Mouse (Mus musculus) retina, embryonic 14.5 days (tissue): ENCODE measurements around the gene Eomes.
A peak's percentile ranks its signal among the peaks of the same experiment; 100 is the strongest.

Experiments
- DNase-seq: peaks from one replicate; pipeline ENCODE4 v3.0.0-alpha.2; 2015; ENCODE audit warnings: low spot score

Eomes gene

GRCm38 (mm10) chr9:118488138-118488895, 10.3 kb downstream of the Eomes start:
- peak; percentile 85 for DNase-seq

DNA sequence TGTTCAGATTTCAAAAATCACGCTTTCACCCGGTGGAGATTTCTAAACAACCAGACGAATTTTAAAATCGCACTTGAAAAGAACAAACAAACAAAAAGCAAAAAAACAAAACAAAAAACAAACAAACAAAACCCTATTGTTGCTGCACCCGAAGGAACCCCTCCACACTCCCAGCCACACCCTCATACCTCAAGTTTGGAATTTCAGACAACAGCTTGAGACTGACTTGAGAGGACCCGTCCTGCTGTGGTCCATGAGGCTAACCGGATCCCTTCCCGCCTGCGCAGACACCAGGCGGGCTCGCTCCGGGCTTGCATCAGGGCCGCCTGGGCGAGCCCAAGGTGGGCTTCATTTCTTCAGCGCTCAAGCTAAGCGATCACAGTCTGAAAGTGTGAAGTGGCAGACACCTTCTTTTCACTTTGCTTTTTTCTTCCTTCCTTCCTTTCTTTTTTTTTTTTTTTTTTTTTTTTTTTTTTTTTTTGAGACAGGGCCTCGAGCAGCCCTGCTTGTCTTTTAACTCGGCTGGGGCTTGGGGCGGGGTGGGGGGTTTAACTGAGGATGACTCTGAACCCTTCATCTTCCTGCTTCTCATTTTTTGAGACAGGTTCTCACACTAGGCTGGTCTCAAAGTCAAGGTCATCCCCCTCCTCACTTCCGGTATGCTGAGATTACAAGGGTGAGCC, 11.0 kb downstream of the Eomes start:
- no peak for DNase-seq

- peak; percentile 87 for DNase-seq
Measured at GRCm38 (mm10) chr9:118489579-118490019, 11.6 kb downstream of the Eomes start.

DNA sequence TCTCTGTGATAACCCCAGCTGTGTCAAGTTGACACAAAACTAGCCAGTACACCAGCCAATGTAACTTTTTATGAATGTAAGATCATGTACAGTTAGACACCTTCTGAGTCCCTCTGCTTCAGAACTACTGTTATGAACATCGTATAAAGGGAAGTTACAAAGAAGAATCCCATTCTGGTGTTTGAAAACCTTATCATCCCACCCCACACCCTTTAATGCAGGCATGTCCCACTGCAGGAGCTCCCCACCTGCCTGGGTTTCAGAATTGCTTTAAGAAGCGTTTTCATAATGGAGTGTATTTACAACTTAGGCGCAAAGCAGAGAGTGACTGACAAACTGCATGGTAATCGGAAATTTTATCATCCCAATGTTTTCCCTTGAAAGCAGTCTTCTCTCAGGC, 13.2 kb downstream of the Eomes start:
- DNase-seq, result no peak

GRCm38 (mm10) chr9:118492932-118493698, 15.1 kb downstream of the Eomes start:
- no peak for DNase-seq

DNA sequence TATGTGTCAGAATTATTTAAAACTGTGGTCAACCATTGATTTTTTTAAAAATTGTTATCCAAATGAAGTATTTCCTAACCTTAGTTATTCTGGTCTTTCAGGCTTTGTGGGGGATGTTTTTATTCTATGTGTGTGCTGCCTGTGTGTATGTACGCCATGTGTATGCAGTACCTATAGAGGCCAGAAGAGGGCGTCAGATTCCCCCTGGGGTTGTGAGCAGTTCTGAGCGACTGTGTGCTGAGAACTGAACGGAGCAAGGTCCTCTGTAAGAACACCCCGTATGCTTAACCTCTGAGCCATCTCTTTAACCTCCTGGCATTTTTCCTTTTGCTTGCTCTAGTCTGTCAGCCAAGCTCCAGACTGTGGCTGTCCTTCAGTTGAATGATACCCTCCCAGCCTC, 16.1 kb downstream of the Eomes start:
- DNase-seq, result no peak

- no peak for DNase-seq
Measured at GRCm38 (mm10) chr9:118495933-118496332, 17.9 kb downstream of the Eomes start.

DNA sequence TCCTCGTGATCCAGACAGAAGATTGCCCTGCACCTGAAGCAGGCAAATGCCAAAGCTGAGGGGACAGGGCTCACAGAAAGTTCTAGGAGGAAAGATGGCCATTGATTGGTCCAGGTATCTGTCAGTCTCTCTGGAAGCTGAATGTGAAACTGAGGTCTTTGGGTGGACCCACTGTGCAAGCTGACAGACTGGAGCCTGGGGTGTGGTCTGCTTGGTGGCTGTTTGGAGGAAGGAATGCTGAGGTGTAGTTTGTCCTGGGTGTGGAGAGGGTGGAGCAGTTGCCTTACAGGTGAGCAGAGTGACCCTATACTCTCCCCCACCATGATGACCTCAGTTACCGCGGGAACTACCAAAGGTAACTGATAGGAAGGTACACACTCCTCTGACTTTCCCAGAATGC, 18.9 kb downstream of the Eomes start:
- DNase-seq, result no peak

GRCm38 (mm10) chr9:118498061-118498460, 20.0 kb downstream of the Eomes start:
- DNase-seq, result no peak

GRCm38 (mm10) chr9:118500963-118501362, 23.0 kb downstream of the Eomes start:
- DNase-seq, result no peak

- no peak for DNase-seq
Measured at GRCm38 (mm10) chr9:118504656-118505055, 26.6 kb downstream of the Eomes start.

GRCm38 (mm10) chr9:118506020-118506403, 28.0 kb downstream of the Eomes start, which contains the start of gene Golga4:
Gene Golga4 (plus strand): TSS chr9:118506267.
- DNase-seq, result peak; percentile 89

DNA sequence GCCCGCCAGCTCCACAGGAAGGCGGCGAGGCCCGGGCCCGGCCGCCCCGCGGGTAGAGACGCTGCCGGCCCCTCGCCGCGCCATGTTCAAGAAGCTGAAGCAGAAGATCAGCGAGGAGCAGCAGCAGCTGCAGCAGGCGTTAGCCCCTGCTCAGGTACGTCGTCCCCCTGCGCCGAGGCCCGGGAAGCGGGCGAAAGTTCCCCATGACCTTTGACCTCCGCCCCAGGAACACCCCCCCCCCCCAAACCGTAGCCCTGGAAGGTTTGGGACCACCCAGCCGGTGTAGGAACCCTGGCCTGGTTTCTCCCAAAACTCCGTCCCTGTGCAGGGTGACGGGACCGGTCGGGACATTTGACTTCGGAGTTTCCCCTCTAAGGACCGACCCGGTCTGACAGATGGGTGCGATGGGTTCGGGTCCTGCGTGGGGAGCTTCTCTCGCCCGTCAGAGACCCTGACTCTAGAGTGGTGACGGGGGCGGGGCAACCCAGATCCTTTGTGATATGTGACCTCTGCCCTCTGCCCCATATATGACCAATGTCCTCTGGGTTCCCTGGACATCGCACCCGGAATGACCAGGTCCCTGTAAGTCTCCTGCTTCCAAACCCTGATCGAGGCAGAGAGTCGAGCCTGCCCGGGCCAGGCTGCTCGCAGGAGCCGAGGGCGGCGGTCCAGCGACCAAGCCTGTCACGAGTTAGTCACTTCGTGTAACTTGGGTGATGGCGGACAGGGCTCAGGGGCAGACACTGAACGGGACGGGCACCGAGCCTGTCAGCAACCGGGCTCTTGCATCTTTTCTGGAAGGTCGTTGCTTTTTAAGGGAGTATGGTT, 28.6 kb downstream of the Eomes start:
- DNase-seq, result peak; percentile 57

DNA sequence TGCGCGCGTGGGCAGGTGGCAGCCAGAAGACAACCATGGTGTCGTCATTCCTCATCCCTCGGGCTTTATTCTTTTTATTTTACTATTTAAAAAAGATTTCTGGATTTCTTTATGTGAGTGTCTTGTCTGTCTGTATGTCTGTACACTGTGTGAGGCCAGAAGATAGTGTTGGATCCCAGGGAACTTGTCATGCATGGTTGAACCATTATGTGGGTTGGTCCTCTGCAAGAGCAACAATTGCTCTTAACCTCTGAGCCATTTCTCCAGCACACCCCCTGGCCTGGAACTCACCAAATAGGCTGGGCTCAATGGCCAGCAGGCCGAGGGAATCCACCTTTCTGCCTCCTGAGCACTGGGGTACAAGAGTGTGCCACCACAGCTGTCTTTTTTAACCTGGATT, 29.5 kb downstream of the Eomes start:
- no peak for DNase-seq

DNA sequence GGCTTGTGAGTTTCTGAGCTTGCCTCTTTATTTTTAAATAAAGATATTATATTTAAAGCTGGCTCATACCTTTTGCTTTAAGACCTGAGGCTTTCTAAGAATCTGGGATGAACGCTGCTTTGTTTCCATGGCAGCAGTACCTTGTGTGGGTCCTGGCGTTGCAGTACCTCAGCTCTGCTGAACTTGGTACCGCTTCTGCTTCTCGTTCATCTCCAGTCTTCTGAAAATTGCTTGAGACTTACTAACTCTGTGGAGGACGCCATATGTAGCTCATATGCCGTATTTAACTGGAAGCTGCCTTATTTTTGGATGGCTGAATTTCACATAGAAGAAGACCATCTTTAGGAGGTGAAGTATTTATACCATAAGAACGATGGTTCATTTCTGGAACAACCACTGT, 30.6 kb downstream of the Eomes start:
- DNase-seq, result no peak

GRCm38 (mm10) chr9:118510941-118511690, 33.1 kb downstream of the Eomes start:
- no peak for DNase-seq

DNA sequence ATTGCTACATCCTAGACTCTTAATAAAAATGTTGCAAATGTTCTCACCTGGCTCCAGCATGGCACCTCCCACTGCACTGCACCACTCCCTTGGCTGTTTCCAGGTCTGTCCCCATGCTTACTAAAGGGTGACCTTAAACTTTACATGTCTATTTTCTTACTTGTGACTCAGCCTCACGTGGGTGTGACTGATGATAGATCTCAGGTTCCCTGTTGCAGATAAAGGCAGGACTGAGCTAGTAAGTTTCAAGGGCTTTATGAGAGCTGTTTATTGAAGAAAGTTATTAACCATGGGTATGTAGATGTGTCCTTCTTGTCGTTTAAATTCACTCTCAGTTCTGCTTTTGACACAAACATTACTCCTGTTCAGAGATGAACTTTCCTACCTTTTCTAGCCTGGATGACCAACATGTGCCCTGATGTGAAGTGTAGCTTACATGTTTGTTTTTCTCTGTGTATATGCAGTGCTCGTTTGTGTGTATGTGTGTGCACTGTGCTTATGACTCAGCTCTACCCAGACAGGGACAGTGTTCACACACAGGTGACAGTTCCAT, 34.7 kb downstream of the Eomes start:
- no peak for DNase-seq

- DNase-seq, result no peak
Measured at GRCm38 (mm10) chr9:118515476-118515875, 37.5 kb downstream of the Eomes start.

GRCm38 (mm10) chr9:118516162-118516561, 38.1 kb downstream of the Eomes start:
- DNase-seq, result no peak

- no peak for DNase-seq
Measured at GRCm38 (mm10) chr9:118517619-118518018, 39.6 kb downstream of the Eomes start.

DNA sequence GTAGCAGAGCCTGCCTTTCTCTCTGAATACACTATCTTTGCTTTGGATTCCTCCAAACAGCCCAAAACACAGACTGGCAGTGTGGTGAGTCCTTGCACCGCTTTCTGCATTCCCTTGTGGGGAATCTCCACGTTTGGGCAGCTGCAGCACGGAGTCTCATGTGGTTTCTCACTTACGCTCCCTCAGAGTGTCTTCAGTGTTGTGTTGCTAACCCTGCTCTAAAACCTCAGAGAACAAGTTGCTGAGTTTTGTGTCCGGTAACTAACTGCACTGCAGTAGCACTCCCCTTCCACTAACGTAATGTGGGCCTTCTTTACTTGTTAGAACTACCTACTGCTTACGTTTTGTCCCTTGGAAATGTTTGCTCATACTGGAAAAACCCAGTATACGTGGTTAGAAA, 41.1 kb downstream of the Eomes start:
- DNase-seq, result no peak
